Mouse (Mus musculus): ENCODE measurements around the gene Cstf2t. TPM values are rescaled to one million over a fixed set of nuclear protein-coding genes. Genes with fewer than 3 reads are reported as not detected.

Cstf2t gene
- 10 to 100 TPM; 17.1 to 19.2 TPM for total RNA-seq (2021)
- long read RNA-seq, experiment 1, full-length matches to known transcripts: 32 of 32 reads
- long read RNA-seq, experiment 1, partial matches to known transcripts: 0 of 32 reads
- long read RNA-seq, experiment 1, other reads (novel, unspliced or antisense): 0 of 32 reads
- long read RNA-seq, experiment 2, full-length matches to known transcripts: 89 of 89 reads
- long read RNA-seq, experiment 2, partial matches to known transcripts: 0 of 89 reads
- long read RNA-seq, experiment 2, other reads (novel, unspliced or antisense): 0 of 89 reads

DNA sequence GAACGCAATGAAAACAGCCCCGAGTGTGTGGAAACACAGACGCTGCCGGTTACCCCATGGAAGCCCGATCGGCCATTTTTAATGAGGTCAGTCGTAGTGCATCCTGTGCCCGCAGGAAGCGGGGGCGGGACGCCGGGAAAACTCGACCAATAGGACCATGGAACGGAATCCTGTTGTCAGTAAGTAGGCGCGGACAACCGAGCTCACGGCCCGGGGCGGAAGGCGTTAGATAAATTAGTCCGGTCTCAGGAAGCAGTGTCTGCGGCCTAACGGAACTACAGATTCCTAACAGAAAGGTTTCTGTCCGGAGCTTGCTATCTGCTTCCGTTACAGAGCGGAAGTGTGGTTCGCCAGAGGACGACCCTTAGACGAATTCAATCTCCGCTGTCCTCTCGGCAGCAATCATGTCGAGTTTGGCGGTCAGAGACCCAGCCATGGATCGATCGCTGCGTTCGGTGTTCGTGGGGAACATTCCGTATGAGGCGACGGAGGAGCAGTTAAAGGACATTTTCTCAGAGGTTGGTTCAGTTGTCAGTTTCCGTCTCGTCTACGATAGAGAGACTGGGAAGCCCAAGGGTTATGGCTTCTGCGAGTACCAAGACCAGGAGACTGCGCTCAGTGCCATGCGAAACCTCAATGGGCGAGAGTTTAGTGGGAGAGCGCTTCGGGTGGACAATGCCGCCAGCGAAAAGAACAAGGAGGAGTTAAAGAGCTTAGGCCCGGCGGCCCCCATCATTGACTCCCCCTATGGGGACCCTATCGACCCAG, at the start of gene Cstf2t:
Cstf2t (plus strand) TSS at position 176 of the 768 bp plus-strand sequence.
- DNase-seq (ENCODE audit: low spot score in 2 of 2): peak; percentile 96 to 97

DNA sequence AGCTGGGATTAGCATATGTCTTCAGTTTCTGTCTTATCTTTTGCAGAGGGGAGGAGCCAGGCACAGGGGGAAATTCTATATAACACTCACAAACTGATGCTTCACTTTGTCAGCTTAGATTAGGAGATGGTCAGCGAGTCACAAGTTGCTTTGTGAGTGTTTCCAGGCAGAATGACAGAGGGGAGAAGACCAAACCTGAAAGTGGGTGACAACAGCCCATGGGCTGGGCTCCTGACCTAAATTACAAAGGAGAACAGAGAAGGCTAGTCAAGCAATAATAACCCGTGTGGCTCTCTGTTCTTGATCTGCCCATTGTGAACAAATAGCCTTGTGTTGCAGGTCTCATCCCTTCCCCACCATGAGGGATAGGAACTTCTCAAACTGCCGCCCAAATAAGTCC, 43.7 kb upstream of the Cstf2t start:
- DNase-seq (ENCODE audit: low spot score in 2 of 2): no peak

DNA sequence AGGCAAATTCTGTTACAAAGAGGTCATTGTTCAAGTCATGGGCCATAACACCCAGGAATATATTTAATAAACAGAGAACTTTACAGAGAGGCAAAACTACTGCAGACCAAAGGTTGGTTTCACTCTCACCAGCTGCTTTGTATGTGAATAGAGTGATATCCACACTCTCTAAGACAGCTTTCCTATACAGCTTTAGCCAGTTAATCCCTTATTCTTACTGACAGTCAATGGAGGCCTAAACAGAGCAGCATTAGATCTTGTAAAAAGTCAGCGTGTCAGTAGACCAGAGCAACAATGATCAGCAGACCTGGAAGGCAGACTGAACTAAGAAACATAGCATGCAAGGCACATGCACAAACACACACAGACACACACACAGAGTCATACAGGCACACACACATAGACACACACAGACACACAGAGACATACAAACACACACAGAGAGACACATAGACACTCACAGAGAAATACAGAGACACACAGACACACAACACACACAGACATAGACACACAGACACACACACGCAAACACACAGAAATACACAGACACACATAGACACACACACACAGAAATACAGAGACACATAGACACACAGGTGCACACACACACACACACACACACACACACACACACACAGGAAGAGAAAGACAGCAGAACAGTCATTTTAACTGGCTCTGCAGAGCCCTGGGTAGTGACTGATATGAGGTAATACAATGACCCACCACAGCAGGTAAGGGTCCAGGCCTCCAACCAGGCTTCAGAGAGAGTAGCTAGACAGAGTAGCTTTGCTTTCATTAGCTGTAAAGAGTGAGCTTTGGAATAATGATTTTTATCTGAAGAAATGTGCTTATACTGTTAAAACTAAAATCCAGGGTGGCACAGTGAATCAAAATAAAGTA, 41.4 kb upstream of the Cstf2t start:
- no peak for DNase-seq (ENCODE audit: low spot score in 2 of 2)

- DNase-seq (ENCODE audit: low spot score in 2 of 2): no peak
These were observed 36.0 kb upstream of the Cstf2t start for GRCm38 (mm10) chr19:31046601-31047000.

DNA sequence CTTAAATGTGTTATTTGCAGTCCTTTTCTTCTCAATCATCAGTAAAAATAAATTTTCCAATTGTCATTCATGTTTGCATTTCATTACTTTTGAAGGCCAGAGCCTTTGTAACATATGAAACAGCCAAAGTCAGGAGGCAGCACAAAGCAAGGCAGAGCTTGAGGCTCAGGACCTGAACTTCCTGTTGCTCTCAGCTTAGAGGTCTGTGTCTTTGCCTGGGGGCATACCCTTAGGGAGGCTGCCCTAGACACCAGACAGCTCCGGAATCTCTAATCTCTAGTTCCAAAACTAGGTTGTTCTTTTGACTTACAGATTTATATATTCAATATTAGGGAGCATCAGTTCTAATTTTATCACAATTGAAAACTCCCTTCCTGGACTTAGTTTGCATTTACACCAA, 17.9 kb upstream of the Cstf2t start:
- DNase-seq (ENCODE audit: low spot score in 2 of 2): no peak

DNA sequence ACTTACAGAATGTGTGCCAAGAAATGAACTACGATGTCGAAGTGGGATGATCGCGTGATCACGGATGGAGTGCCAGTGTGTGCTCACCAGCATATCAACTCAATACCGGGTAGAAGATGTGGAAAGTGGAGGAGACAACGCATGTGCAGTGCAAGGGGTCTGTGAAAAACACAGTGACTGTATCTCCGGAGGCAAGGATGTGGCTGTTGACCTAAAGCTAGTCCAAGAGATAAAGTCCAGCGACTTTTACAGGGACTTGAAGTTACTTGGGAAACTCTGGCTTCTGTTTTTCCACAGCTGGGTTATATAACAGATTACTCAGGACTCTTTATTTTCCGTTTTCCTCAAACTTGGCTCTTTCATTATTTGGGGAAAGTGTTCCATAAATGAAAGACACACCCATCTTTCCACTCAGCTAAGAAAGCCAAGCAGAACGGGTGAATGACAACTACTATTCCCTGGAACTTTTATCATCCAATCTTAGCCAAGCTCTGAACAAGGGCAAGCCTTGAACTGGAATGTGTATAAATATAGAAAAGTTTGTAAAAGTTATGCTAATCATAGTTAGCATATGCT, 17.3 kb upstream of the Cstf2t start:
- DNase-seq (ENCODE audit: low spot score in 2 of 2): no peak

- no peak for DNase-seq (ENCODE audit: low spot score in 2 of 2)
These were observed 8.5 kb upstream of the Cstf2t start for GRCm38 (mm10) chr19:31073959-31074716.

DNA sequence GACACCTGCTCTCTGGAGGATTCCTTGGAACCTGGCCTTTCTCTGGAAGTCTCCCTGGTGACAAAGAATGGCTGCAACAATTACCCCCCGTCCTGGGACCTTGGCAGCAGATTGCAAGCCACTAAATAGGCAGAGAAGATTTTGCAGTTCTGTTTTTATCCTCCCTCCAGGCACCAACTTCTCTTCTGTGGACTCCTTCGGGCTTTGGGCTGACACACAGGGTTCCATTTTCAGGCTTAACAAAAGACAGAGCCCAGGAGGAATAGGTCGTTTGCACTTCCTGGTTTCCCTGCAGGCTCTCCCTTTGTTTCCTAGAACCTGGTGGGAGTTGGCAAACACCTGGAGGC, 7.9 kb upstream of the Cstf2t start:
- DNase-seq (ENCODE audit: low spot score in 2 of 2): no peak

DNA sequence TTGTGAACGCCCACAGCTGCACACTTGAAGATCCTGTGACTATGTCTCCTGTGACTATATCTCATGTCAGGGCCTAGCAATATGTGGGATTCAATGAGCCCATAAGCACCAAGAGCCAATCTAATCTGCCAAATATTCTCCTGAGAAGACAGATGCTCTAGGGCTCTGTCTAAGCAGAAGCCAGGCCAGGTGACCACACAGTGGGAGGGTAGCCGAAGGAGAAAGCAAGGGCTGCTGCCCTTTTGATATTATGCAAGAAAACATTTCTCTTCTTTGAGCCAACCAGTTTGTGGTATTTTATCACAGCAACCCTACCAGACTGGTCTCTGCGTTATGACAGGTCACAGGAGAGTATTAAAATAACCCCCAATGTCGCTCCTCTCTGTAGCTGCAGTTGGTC, 6.5 kb upstream of the Cstf2t start:
- DNase-seq (ENCODE audit: low spot score in 2 of 2): no peak

DNA sequence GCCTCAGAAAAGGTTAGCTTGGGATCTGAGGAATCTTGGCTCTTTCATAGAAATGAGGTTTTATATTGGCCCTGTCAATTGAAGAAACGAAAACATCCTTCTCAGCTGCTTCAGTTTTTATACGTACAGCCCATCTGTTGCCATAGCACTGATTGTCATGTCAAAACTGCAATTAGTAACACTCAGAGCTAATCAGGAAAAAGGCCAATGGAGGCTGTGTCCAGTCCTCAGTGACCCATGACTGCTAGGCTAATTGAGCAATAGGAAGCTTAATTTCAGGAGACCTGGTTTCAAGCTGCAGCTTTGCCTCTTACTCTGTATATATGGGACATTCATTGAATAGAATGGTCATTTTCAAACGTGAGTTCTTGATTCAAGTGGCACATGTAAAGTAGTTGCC, 4.4 kb upstream of the Cstf2t start:
- DNase-seq (ENCODE audit: low spot score in 2 of 2): no peak

DNA sequence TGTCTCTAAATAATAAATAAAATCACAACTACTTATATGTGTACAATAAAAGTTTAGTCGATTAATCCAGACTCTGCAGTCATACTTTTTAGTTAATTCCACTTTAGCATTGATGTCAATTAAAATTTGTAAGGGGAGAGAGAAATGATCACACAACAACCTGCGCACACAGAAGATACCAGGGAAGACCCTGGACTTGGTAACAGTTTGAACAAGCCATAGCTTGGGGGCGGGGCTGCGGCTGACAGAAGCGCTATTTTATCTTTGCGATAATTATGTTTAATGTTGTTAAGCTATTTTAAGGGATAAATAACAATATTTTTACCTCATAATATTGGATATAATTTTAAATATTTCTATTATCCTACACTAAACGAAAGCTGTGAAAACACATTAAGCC, 411 bp upstream of the Cstf2t start:
- DNase-seq (ENCODE audit: low spot score in 2 of 2): no peak

GRCm38 (mm10) chr19:31083761-31084160, 1.1 kb downstream of the Cstf2t start:
- peak in 1 of 2 experiments; percentile 22 for DNase-seq (ENCODE audit: low spot score in 2 of 2)

GRCm38 (mm10) chr19:31097857-31098256, 15.2 kb downstream of the Cstf2t start:
- no peak for DNase-seq (ENCODE audit: low spot score in 2 of 2)

GRCm38 (mm10) chr19:31099369-31099768, 16.7 kb downstream of the Cstf2t start:
- no peak for DNase-seq (ENCODE audit: low spot score in 2 of 2)

DNA sequence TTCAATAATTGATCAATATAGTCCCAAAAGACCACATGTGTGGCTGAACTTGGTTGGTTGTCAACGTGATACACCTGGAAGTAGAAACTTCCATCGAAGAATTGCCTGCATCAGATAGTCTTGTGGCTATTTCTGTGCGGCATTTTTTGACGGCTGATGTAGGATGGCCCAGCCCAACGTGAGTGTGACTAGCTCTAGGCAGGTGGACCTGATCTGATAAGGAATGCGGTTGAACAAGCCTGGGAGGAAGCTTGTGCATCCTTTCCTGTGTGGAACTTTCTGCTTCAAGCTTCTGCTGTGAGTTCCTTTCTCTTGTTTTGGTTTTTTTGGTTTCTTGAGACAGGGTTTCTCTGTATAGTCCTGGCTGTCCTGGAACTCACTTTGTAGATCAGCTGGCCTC, 22.1 kb downstream of the Cstf2t start:
- DNase-seq (ENCODE audit: low spot score in 2 of 2): no peak

- DNase-seq (ENCODE audit: low spot score in 2 of 2): no peak
These were observed 23.4 kb downstream of the Cstf2t start for GRCm38 (mm10) chr19:31106036-31106435.

GRCm38 (mm10) chr19:31106835-31107554, 24.4 kb downstream of the Cstf2t start:
- no peak for DNase-seq (ENCODE audit: low spot score in 2 of 2)

- DNase-seq (ENCODE audit: low spot score in 2 of 2): no peak
These were observed 32.1 kb downstream of the Cstf2t start for GRCm38 (mm10) chr19:31114690-31115089.

GRCm38 (mm10) chr19:31124628-31125027, 42.0 kb downstream of the Cstf2t start:
- DNase-seq (ENCODE audit: low spot score in 2 of 2): no peak

GRCm38 (mm10) chr19:31132614-31133013, 50.0 kb downstream of the Cstf2t start:
- DNase-seq (ENCODE audit: low spot score in 2 of 2): no peak
